Mouse (Mus musculus) heart, postnatal 25 days (tissue): Measurements from ENCODE around the gene Gch1. TPM values are rescaled to one million over a fixed set of nuclear protein-coding genes. Genes with fewer than 3 reads are reported as not detected.

Source experiments
- DNase-seq: peaks from one replicate; pipeline ENCODE4 v3.0.0; 2022; ENCODE audit warnings: low spot score
- intact Hi-C: fragments of 180-260 bp; cut with DNase I; formaldehyde crosslinking; loops from one replicate; pipeline ENCODE4 v1.15.1; 2025
- total RNA-seq, 2 experiments: library from RNA; stranded (reverse); gene quantifications; 2 replicates each; pipeline ENCODE4 v1.2.3; 2021

Gch1 gene
- total RNA-seq: 1 to 10 TPM; 6.8 to 7.3 TPM

DNA sequence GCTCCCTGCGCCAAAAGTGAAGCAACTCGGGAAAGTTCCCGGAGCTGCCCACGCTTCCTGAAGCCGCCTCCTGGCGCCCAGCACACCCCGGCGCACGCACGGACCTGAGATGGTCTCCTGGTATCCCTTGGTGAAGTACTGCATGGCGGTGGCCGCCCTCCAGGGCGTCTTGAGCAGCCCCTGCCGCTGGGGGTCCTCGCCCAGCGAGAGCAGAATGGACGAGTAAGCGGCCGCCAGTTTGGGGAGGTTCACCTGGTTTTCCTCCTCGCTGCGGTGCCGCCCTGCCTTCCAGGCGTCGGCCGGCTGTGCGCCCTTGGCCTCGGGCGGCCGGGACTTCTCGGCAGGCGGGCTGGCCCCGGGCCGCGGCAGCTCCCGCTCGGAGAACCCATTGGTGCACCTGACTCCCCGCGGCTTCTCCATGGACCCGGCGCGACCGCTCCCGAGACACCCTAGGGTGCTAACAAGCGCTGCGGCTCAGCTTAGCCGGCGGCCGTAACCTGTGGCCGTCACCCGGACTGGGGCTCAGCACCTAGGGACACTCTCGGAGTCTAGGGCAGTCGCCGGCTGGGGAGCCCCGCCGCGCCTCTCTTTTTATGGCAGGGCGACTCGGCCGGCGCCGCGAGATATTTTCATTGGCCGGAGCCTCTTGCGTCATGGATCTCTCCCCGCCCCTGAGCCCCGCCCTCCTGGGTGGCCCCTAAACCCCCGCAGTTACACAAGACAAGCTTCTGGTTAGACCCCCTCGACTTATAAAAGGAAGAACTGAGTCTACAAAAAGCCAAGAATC is at the start of gene Gch1:
TSS of gene Gch1 (minus strand) at position 566 of the 787 bp plus-strand sequence.
- intact Hi-C loops: loop anchor here (5.0 kb wide), 3 partner anchors 102 to 307 kb away; partner anchors contain the start of gene Samd4
- DNase-seq: peak; percentile 81

DNA sequence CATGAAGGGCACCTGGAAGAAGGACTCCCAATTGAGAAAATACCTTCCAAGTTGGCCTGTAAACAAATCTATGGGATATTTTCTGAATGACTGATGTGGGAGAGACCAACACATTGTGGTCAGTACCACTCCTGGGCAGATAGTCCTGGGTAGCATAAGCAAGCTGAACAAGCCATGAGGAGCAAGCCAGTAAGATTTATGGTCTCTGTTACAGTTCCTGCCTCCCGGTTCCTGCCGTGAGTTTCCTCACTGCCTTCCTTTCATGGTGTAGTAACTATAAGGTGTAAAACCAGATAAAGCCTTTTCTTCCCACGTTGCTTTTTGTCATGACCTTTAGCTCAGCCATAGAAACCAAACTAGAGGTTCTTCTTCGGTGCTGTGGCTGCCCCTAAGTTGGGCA is 48.1 kb upstream of the Gch1 start:
- no peak for DNase-seq
- intact Hi-C loops: no loop called here

DNA sequence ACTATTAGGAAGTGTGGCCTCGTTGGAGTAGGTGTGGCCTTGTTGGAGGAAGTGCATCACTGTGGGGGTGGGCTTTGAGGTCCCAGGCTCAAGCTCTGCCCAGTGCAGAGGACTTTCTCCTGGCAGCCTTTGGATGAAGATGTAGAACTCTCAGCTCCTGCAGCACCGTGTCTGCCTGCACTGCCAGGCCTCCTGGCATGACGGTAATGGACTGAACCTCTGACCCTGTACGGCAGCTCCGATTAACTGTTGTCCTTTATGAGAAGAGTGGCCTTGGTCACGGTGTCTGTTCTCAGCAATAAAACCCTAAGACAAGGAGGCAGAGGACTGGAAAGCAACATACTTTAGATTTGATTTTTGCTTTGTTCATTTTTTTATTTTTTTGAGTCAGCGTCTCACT is 47.3 kb upstream of the Gch1 start:
- DNase-seq: no peak
- intact Hi-C loops: no loop called here

DNA sequence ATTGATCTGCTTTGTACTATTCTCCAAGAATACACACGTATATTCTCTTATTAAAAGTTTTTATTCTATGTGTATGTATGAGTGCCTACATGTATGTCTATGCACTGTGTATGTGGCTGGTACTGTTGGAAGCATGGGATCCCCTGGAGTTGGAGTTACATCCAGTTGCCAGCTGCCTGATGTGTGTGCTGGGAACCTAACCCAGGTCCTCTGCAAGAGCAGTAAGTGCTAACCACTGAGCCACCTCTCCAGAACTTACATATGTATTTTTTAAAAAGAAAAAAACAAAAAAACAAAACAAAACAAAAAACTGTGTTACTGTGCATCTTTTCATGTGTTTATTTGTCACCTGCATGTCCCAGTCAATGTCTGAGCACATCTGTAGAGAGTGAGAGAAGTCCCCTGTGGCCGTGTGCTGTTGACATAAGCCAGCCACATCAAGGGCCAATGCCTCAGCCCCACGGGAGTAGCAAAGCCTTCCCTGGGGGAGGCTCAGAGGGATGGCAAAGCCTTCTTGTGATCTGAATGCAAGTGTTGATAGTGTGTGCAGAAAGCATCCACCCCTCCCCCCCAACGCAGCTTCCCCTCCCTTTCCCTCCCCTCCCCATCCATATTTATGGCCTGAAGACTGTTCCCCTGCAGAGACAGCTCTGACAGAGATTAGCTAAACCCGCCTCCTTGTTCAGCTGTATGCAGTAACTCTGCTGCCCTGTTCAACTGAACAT is 45.5 kb upstream of the Gch1 start:
- DNase-seq: no peak
- intact Hi-C loops: no loop called here

DNA sequence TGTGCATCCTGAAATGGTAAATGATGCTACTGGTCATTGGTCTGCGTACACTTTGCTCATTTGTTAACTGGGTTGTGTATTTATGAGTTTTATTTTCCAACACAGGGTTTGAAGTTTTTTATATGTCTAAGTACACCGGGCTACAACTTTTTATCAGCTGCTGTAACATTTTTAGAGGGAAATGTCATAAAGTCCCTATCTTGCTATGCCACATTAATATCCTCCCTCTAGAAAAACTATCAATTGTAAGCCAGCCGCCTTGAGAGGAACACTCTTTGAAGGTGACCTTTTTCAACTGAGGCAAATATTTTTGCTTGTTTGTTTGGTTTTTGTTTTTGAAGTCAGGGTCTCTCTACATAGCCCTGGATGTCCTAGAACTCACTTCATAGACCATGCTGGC is 44.8 kb upstream of the Gch1 start:
- DNase-seq: no peak
- intact Hi-C loops: no loop called here

DNA sequence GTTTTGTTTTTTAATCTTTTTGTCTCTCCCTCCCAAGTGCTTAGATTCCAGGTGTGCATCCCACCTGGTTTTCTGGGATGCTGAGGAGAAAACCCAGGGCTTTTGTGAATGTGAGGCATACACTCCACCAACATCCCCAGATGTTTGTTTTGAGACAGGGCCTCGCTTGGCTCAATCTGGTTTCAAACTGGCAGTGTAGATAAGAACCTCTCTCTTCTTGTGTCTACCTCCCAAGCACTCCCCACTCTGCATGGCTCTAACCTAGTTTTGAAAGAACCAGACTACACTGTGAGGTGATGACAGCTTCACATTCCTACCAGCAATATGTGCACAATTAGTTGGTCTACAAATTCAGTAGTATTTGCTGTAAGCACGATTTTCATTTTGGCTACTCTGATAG is 44.4 kb upstream of the Gch1 start:
- DNase-seq: no peak
- intact Hi-C loops: no loop called here

DNA sequence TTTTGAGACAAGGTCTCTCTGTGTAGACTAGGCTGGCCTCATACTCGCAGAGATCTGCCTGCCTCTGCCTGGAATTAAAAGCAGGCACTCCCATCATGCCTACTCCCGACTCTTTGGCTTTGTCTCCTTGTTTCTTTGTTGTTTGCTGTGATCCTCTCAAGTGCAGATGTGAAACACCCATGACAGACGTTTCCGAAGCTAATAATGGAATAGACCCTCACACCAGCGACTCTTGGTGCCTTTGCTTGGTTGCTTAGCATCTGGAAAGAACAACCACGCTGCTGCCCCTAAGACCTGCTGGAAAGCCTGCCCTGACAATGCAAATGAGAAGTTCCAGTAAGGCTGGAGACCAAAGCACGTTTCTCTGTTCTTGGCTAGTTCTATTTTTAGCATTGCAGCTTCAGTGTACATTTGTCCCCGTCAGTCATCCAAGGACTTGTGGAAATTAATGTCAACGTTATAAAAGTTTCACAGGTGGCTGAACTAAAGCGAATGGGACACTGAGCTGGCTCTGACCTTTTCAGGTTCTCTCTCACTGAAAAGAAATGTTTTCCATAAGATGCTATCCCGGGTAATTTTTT is 40.7 kb upstream of the Gch1 start:
- no peak for DNase-seq
- intact Hi-C loops: no loop called here

DNA sequence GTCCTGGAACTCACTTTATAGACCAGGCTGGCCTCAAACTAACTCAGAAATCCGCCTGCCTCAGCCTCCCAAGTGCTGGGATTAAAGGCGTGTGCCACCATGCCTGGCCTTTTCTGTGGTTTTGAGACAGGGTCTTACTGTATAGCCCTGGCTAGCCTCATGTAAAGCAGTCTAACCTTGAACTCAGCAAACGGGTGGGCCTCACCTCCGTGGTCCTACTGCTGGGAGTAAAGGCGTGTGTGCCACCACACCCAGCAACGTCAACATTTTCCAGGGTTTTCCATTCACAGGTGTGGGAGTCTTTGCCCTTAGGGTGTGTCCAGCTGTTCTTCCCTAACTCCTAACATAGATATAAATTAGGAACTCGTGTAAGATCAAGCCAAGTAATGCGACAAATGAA is 36.7 kb upstream of the Gch1 start:
- intact Hi-C loops: no loop called here
- no peak for DNase-seq

DNA sequence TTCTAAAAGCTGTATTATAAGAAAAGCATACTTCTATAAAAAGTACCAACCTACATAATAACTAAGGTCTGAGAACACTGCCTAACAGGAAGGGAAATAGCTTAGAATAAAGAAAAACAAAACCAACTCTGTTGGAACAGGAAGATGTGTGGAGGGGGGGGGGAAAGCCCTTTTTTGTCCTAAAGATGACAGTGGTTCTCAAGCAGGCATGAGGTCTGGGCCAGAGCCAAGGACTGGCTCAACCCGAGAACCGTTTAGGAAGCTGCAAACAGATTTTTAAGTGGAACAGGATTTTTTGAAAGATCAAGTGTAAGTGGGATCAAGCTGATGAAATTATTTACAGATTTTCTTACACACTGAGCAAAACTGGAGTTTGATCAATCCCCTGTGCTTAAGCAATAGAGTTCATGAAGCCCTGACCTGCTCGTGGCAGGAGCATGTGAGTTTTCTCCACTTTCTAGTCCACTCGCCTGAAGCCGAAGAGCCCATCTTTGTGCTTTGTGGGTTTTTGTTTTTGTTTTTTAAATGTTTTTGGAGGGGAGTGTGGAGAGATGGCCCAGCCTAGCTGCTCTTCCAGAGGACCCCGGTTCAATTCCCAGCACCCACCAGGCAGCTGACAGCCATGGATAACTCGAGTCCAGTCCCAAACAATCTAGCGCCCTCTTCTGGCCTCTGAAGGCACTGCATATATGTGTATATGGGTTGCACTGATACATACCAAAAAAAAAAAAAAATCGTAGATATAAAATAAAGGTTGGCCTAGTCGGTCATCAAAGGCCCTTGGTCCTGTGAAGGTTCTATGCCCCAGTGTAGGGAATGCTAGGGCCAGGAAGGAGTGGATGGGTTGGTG is 35.5 kb upstream of the Gch1 start:
- intact Hi-C loops: no loop called here
- no peak for DNase-seq

DNA sequence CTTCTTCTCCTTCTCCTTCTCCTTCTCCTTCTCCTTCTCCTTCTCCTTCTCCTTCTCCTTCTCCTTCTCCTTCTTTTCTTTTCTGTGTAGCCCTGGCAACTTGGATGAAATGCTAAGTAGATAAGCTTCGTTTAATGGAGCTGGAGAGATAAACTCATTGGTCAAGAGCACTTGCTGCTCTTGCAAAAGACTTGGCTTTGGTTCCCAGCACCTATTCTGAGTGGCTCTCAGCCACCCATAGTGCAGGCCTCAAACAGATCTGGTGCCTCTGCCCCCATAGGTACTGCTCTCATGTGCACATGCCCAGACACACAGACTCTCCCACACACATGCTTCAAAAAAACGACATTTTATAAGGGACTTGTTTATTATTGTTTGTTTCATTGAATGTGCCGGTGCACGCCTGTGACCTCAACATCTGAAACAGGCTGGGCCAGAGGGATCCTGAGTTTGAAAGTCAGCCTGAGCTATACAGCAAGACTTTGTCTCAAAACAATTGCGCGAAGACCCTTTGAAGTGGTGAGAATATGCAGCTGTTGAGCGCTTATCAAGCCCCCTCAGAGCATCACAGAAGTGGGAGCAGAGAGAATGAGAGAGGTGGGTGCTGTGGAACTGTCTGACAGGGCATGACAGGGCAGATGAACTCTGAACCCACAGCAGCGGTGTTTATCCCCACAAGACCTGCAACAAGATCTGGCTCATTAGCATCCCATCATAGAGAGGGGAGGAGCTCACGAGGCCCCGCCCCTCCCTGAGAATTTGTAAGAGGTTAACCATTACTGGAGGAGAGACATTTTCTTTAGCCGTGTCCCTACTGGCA is 33.6 kb upstream of the Gch1 start:
- intact Hi-C loops: no loop called here
- no peak for DNase-seq

DNA sequence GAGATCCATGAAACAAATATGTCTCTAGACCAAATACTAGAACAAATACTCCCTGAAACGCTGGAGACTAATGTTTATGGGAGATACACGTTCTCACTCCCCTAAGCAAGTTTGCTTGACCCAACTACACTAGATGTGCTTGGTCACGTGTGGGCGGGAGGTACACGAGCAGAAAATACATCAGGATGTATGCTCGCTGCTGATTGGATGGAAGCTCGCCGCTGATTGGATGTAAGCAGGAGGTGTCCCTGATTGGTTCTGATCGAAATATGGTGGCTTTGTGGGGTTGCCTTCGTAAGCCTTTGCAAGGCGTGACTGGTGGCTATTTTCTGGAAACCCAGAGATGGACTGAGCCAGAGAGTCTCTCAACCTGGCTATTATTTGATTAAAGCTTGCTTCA is 32.4 kb upstream of the Gch1 start:
- no peak for DNase-seq
- intact Hi-C loops: no loop called here

DNA sequence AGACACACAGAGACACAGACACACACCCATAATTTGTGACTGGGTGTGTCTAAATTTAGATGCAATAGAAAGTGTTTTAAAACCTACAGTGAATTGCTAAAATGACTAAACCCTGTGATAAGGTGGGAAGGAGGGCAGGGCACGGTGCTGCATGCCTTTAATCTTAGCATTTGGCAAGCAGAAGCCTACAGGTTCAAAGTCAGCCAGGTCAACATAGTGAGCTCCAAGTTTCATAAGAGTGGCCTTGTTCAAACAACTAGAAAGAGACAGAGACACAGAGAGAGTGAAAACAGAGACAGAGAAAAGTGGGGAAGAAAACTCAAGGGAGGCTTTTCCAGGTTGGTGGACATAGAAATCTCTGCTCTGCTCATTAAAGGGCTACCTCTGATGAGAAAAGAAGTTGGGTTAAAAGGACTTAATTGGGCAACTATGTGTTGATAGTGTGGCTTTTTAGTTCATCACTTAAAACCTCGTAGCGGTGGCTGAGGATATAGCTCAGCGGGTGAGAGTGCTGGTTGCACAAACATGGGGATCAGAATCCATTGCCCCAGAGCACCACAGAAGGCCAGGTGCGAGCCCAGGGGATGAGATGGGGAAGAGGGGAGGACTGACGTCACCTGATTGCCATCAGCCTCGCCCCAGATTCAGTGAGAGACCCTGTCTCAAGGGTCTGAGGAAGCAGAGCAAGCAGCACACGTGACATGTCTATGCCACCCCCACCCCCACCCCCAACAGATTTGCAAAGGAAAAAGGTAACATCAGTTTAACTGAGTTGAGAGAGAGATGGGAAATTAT is 31.2 kb upstream of the Gch1 start:
- DNase-seq: no peak
- intact Hi-C loops: no loop called here

DNA sequence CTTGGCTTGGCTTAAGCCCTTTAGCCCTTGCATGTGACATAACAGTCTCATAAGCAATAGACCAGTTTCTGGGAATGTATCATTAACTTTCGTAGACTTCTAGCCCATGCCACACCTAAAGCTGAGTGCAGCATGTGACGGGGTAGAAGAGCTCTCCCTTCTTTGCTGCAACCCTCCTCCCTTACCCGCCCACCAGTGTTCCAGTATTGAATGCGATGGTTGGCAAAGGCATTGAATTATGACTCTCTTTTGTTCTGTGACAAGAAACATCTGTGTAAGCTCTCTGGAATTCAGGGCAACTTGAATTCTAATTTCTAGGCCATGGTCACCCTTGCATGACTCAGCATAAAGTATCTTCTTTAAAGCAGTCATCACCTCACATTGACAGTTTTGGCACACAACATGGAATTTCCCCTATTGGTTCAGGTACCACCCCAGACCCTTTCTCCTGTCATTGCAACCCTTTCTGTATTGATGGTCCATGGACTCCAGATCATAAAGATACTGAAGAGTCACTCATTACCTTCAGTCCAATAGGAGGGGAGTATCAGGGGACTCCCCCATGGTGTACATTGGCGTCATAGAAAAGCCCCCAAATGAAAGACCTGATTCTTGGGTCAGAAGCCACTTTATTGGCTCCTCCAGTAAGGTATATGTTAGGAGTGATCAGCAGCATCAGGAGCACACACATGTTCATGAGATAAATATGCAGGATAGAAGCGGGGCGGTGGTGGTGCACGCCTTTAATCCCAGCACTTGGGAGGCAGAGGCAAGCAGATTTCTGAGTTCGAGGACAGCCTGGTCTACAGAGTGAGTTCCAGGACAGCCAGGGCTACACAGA is 29.8 kb upstream of the Gch1 start:
- intact Hi-C loops: no loop called here

DNA sequence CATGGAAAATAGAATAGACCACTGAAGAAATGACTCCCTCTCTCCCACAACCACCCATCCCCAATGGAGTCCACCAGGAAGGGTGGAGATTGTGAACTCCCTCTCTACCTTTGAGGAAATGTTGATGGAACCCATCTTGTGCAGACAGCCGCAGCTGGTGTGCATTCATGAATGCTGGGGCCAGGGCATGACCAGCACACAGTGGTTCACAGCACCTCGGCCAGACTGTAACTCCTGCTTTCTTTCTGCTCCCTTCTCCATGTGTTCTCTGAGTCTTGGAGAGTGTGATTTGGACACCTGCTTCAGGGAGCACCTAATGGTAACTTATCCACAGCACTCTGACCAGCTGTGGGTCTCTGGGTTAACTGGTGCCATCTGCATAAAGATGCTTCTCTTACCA is 27.3 kb upstream of the Gch1 start:
- intact Hi-C loops: no loop called here
- no peak for DNase-seq

More for the DNA sequence above, 29.8 kb upstream of the Gch1 start:
- DNase-seq: no peak

DNA sequence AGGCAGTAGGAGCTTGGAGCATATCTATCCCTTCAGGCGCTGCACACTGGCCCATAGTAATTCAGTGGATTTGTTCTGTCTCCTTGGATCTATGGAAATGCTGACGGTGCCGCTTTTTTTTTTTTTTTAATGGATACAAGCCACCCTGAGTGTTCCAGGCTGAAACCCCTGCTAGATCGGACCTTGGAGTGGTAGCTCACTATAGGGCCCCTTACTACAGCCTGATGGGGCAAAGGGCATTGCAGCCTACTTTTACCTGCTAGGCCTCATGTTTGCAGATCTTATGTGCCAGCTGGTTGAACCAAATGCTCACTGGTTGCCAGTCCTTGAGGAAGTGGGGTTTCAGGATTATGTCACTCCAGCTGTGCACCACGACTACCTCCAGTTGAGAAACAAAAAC is 25.2 kb upstream of the Gch1 start:
- DNase-seq: no peak
- intact Hi-C loops: no loop called here

DNA sequence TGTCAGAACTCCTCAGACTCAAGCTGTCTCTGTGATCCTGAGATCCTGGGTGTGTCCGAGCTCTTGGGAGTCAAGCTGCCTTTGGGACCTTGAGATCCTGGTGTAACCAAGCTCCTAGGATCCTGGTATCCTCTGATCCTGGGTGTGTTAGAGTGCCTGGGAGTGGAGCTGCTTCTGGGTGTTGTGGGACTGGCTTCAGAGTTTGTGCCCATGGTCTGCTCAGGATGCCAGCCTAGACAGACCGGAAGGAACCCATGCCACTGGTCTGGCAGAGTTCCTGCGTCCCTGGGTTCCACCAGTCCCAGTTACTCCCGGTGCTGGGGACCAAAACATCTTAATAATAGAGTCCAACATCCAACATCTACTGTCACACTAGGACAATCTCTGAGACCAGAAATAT is 24.1 kb upstream of the Gch1 start:
- intact Hi-C loops: no loop called here
- no peak for DNase-seq

DNA sequence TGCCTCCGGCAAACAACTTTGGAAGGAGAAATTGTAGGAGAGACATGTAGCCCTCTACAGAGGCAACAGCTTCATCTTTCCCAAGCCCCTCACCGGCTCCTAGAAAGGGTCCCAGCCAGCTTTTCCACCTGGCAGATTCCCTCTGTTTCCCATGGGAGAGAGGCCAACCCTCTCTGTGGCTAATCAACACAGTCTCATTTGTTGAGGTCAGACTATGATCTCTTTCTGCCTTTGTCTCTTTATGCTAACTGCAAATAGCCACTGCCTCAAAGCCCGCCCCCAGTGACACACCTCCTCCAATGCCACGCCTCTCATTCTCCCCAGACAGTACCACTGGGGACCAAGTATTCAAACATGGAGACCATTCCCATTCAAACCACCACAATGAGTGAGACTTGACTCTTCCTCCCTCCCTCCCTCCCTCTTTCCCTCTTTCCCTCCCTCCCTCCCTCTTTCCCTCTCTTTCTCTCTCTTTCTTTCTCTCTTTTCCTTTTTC is 20.5 kb upstream of the Gch1 start:
- DNase-seq: no peak
- intact Hi-C loops: no loop called here
